Mouse (Mus musculus) stomach, embryonic 16.5 days (tissue): ENCODE results near the gene Magi2. TPM values are rescaled to one million over a fixed set of nuclear protein-coding genes. Genes with fewer than 3 reads are reported as not detected.

Experiments
- ATAC-seq: fragments of 200-750 bp; cut with Nextera tagmentation; 2 replicates; pipeline ENCODE4 v1.8.0; 2017; ENCODE audit warnings: moderate number of reproducible peaks, moderate TSS enrichment; ENCODE audit not compliant: insufficient read depth, low FRiP score
- H3K27ac ChIP-seq: fragments of 300-500 bp; sonication (generic); 2 replicates; pipeline ENCODE4 v1.5.1; 2014; ENCODE audit warnings: low read length
- H3K27me3 ChIP-seq: fragments of 300-500 bp; sonication (generic); 2 replicates; pipeline ENCODE4 v1.6.1; 2014; ENCODE audit warnings: low read length, control low read depth, mixed read lengths; ENCODE audit not compliant: control insufficient read depth, insufficient read depth
- H3K36me3 ChIP-seq: fragments of 300-500 bp; sonication (generic); 2 replicates; pipeline ENCODE4 v1.6.1; 2014; ENCODE audit warnings: low read length; ENCODE audit not compliant: control insufficient read depth, insufficient read depth
- H3K4me1 ChIP-seq: fragments of 300-500 bp; sonication (generic); 2 replicates; pipeline ENCODE4 v1.6.1; 2014; ENCODE audit warnings: low read length, control low read depth, mixed read lengths; ENCODE audit not compliant: control insufficient read depth, insufficient read depth
- H3K4me2 ChIP-seq: fragments of 300-500 bp; sonication (generic); 2 replicates; pipeline ENCODE4 v1.6.1; 2014; ENCODE audit warnings: low read depth, low read length, mixed read lengths
- H3K4me3 ChIP-seq: fragments of 300-500 bp; sonication (generic); replicated peaks from 2 replicates; pipeline ENCODE4 v1.5.1; 2014; ENCODE audit warnings: mild to moderate bottlenecking, low read length
- H3K9ac ChIP-seq: fragments of 300-500 bp; sonication (generic); 2 replicates; pipeline ENCODE4 v1.6.1; 2014; ENCODE audit warnings: low read length
- H3K9me3 ChIP-seq: fragments of 300-500 bp; sonication (generic); replicated peaks from 2 replicates; pipeline ENCODE4 v1.6.1; 2016; ENCODE audit warnings: low read length, control low read depth; ENCODE audit not compliant: control insufficient read depth
- WGBS: fragments of 180-500 bp; shearing (Covaris S2); extraction: QIAGEN DNeasy Blood & Tissue Kit; methylation state at CpG from one replicate; pipeline ENCODE4 v1.1.7; 2014; 5-methylcytosine and 5-hydroxymethylcytosine counted together
- polyA plus RNA-seq: library from polyadenylated mRNA; unstranded; fragments of >200 nt; fragmentation: Nextera tagmentation; extraction: Ambion mirVana; gene quantifications from 2 replicates; pipeline ENCODE4 v1.2.1, GENCODE M21; 2015

Magi2 gene
- polyA plus RNA-seq, 1 experiment from 2014 or later, result 7.2 TPM

DNA sequence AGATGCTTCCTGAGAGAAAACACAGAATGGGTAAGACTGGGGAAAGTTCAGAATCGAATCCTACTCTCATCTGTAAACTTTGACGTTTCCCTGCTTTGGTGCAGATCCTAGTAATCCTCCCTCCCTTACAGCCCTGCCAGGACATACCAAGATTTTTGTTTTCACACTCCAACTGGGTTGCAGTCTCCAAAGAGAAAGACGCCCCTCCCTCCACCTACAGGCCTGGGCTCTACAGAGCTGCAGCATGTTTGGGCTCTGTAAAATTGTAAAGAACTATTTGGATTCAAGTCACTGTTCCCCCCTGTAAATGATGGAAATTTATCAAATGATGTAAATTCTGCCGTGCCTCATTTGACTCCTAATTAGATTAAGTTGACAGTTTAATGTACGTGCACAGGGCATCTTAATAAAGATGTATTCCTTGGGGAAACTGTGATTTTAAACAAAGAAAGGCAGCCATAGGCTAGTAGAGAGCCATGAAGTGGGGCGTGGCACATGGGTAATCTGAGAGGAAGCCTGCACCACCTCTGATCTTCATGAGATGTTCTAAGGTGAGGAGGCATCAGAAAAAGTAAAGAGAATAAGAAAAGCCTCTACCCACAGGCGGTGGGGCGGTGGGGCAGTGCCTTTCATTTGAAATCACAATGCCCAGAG, 1310.7 kb downstream of the Magi2 start:
- WGBS, result 59% methylated on average over 8 of the region's 8 CpGs
- H3K27ac ChIP-seq, result no peak overlapping the region

DNA sequence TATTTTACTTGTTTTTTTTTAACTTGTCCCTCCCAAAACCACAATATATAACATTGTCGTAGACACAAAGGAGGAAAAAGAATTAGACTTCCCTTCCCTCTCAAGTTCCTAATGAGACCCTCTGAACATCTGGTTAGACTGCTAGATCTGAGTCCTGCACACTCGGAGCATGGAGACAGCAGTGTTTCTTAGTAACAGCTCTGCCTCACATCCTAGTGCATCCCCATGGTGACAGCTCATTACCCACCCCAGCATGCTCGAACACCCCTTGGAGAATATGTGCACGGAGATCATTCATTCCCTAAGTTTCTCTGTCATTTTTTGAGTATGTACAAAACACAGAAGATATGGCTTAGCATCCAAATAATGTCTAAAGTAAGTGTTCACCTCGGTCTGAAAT, 1317.5 kb downstream of the Magi2 start:
- 64% methylated on average over 5 of the region's 5 CpGs for WGBS

More for the DNA sequence above, 1310.7 kb downstream of the Magi2 start:
- no peaks in the 10 kb centered on the region for H3K27me3 ChIP-seq
- H3K4me2 ChIP-seq, result no peak overlapping the region
- no peak overlapping the region for H3K9ac ChIP-seq
- no peaks in the 10 kb centered on the region for H3K4me1 ChIP-seq
- no peaks in the 10 kb centered on the region for H3K9me3 ChIP-seq
- H3K4me3 ChIP-seq, result no peak overlapping the region
- no peak for ATAC-seq
- no peaks in the 10 kb centered on the region for H3K36me3 ChIP-seq

DNA sequence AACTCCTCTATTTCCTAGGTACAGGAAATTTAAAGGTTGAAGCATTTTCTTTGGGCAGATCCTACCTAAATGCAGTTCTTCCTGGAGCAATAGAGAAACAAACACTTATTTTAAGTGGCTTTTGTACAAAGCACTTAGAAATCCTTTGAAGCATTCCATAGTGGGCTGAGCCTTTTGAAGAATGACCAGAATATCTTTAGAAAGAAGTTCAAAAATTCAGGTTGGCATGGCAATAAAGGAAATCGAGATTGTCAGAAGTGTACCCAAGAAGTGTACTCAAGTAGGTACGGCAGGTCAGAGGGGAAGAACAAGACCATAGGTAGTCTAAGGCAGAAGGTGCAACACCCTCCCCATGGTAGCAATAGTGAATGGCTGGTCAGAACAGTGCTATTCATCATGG, 1332.5 kb downstream of the Magi2 start:
- no peak for ATAC-seq
- no peaks in the 10 kb centered on the region for H3K27me3 ChIP-seq
- H3K9ac ChIP-seq, result no peak overlapping the region
- H3K9me3 ChIP-seq, result no peaks in the 10 kb centered on the region
- H3K4me1 ChIP-seq, result no peaks in the 10 kb centered on the region
- no peaks in the 10 kb centered on the region for H3K36me3 ChIP-seq
- WGBS, result 68% methylated on average over 2 of the region's 2 CpGs
- H3K4me2 ChIP-seq, result no peak overlapping the region
- H3K4me3 ChIP-seq, result no peak overlapping the region
- H3K27ac ChIP-seq, result no peak overlapping the region

More for the DNA sequence above, 1317.5 kb downstream of the Magi2 start:
- Histone ChIP-seq H3K4me1 (no peaks in the 10 kb centered on the region), H3K27me3 (no peaks in the 10 kb centered on the region), H3K9me3 (no peaks in the 10 kb centered on the region), H3K4me3 (no peak overlapping the region), H3K9ac (no peak overlapping the region), H3K27ac (no peak overlapping the region), H3K36me3 (no peaks in the 10 kb centered on the region), H3K4me2 (no peak overlapping the region)
- ATAC-seq, result no peak

DNA sequence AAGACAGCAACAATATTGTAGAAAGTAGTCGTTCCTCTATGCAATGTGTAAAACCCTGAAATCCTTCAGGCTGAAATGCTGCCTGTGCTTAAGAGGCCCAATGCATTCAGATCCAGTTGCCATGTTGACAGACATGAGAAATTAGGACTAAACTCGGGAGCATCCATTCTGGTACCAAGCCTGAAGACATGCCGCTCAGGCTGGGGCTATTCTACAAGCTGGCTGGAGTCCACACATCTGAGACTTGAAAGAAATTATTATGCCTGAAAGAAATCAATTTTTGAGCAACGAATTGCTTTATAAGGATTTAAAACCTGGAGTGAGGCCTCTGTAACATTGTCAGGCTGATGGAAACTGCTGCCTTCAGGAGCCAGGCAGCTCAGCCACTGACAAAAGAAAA, 1333.0 kb downstream of the Magi2 start:
- H3K27ac ChIP-seq, result no peak overlapping the region

DNA sequence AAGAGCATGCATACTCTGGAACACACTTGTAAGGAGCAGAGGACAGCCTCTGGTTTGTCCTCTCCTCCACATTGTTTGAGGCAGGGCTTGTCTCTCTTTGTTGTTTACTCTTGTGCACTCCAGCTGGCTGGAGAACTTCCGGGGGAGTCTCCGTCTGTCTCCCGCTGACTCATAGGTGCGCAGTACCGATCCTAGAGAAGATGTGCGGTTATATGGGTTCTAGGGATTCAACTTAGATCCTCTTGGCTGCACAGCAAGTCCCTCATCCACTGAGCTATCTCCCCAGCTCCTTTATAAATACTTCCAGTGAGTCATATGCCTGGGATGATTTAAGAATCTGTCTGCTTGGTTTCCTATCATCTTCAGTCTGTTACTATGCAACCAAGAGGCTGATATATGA, 1341.6 kb downstream of the Magi2 start:
- Histone ChIP-seq H3K4me1 (no peaks in the 10 kb centered on the region), H3K9me3 (no peaks in the 10 kb centered on the region), H3K36me3 (no peaks in the 10 kb centered on the region), H3K27me3 (no peaks in the 10 kb centered on the region), H3K4me2 (no peak overlapping the region), H3K9ac (no peak overlapping the region), H3K27ac (no peak overlapping the region), H3K4me3 (no peak overlapping the region)
- no peak for ATAC-seq
- 56% methylated on average over 6 of the region's 6 CpGs for WGBS

More for the DNA sequence above, 1333.0 kb downstream of the Magi2 start:
- Histone ChIP-seq H3K4me2 (no peak overlapping the region), H3K9ac (no peak overlapping the region), H3K4me3 (no peak overlapping the region), H3K27me3 (no peaks in the 10 kb centered on the region), H3K36me3 (no peaks in the 10 kb centered on the region), H3K4me1 (no peaks in the 10 kb centered on the region), H3K9me3 (no peaks in the 10 kb centered on the region)
- ATAC-seq, result no peak
- WGBS, result 72% methylated on average over 4 of the region's 4 CpGs

DNA sequence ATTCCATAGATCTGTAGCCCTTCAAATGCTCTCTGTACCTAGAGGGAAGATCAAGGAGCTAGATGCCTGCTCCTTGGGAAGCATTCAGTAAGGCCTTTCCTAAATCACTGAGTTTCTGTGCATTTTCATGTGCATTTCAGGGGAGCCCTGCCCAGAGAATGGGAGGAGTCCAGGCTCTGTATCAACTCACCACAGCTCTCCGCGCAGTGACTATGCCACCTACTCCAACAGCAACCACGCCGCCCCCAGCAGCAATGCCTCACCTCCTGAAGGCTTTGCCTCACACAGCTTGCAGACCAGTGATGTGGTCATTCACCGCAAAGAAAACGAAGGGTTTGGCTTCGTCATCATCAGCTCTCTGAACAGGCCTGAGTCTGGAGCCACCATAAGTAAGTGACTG, 1342.1 kb downstream of the Magi2 start:
- no peak for ATAC-seq
- no peak overlapping the region for H3K4me3 ChIP-seq
- no peaks in the 10 kb centered on the region for H3K4me1 ChIP-seq
- H3K27ac ChIP-seq, result no peak overlapping the region
- no peak overlapping the region for H3K9ac ChIP-seq
- H3K36me3 ChIP-seq, result no peaks in the 10 kb centered on the region
- 95% methylated on average over 7 of the region's 7 CpGs for WGBS
- H3K27me3 ChIP-seq, result no peaks in the 10 kb centered on the region
- no peak overlapping the region for H3K4me2 ChIP-seq
- no peaks in the 10 kb centered on the region for H3K9me3 ChIP-seq

DNA sequence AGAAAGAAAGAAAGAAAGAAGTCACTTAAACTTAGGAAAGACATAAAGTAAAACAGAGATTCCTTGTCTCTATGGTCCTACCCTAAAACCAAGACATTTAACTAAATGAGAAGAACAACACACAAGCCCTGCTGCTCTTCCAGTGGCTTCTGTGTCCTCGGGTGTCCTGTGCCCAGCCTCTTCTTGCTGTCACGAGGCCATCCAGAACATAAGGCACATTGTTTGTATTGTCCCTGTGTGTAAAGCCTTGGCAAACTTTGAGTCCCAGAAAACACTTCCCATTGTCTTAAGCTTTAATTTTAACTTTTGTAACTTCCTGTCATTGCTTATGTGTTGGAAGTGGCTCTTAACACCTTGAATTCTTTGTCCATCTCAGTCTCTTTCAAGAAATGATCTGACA, 1348.0 kb downstream of the Magi2 start:
- H3K36me3 ChIP-seq, result no peaks in the 10 kb centered on the region
- no peak for ATAC-seq
- no peaks in the 10 kb centered on the region for H3K27me3 ChIP-seq
- no peak overlapping the region for H3K4me2 ChIP-seq
- H3K4me1 ChIP-seq, result no peaks in the 10 kb centered on the region
- H3K4me3 ChIP-seq, result no peak overlapping the region
- no peaks in the 10 kb centered on the region for H3K9me3 ChIP-seq
- no peak overlapping the region for H3K9ac ChIP-seq
- WGBS, result 43% methylated on average over 2 of the region's 2 CpGs
- H3K27ac ChIP-seq, result no peak overlapping the region

DNA sequence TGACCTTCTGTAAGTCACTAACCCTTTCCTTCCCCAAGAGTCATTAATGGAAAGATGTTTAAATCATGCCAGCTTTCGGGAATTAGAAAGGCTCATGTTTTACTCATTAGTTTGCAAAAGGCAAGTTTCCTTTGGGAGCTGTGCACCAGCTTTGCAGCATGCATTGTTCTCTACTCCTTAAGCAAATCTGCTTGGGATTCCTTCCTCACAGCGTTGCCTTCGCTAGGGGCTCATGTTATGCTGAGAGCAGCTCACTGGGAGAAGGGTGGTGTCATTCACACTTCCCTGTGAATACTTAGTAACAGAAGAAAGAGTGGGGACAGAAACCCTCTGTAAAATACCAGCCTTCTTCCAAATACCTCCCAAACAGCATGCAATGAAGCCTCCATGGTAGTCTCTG, 1349.0 kb downstream of the Magi2 start:
- 32% methylated on average over 3 of the region's 3 CpGs for WGBS
- Histone ChIP-seq H3K27me3 (no peaks in the 10 kb centered on the region), H3K9me3 (no peaks in the 10 kb centered on the region), H3K36me3 (no peaks in the 10 kb centered on the region), H3K4me1 (no peaks in the 10 kb centered on the region), H3K4me2 (no peak overlapping the region), H3K27ac (no peak overlapping the region), H3K4me3 (no peak overlapping the region), H3K9ac (no peak overlapping the region)
- ATAC-seq, result no peak

DNA sequence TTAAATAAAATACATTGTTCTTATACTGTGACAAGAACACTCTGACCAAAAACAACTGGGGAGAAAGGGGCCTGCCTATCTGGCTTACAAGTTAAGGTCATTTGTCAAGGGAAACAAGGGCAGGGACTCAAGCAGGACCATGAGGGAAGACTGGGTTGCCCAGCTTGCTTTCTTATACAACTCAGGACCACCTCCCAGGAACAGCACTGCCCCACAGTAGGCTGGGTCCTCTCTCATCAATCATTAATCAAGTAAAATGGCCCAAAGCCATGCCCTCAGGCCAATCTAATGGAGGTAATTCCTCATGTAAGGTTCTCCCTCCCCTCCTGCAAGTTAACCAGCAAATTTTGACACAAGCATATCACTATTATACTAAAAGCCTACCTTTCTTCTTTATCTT, 1349.4 kb downstream of the Magi2 start:
- H3K4me1 ChIP-seq, result no peaks in the 10 kb centered on the region
- no peak overlapping the region for H3K4me2 ChIP-seq
- H3K36me3 ChIP-seq, result no peaks in the 10 kb centered on the region
- no peak overlapping the region for H3K27ac ChIP-seq
- H3K27me3 ChIP-seq, result no peaks in the 10 kb centered on the region
- no peaks in the 10 kb centered on the region for H3K9me3 ChIP-seq
- no peak overlapping the region for H3K9ac ChIP-seq
- no peak for ATAC-seq
- H3K4me3 ChIP-seq, result no peak overlapping the region
